Mouse (Mus musculus): ENCODE data around the gene Hsd17b11. TPM values are rescaled to one million over a fixed set of nuclear protein-coding genes. Genes with fewer than 3 reads are reported as not detected.

The Hsd17b11 gene
- total RNA-seq (2021) = 10 to 100 TPM; 29.4 to 31.6 TPM

DNA sequence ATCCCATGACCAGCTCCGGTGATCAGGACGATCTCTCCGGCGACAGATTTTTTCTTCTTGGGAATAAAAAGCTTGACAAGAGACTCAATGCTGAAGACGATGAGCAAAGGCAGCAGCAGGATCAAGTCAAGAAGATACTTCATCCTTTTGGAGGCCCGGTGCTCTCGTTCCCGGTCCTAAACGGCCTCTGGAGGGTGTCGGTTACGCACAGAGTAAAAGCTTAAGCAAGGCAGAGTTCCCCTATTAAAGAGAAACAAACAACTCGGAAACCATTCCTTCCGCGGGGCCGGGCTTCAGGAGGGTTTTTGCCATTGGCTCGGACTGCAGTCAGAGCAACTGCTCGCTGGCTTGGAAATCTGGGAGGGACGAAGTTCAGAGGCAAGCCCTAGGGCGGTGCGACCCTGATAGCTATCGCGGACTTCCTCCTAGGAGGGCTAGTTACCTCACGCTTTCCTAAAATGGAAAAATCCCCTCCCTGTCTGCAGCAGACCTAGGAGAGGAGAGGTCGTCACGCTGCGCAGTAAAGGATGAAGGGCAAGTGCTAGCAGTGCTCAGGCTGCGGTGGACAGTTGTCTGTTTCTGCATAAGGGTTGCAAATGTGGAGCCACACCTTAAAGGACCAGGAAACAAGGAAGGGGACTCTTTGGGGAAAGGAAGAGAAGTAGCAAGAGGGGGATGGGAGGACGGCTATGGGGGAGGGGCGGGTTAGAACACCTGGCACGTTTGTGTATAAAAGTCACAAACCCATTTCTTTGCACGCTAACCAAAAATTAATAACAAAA lies at the start of gene Hsd17b11:
Hsd17b11 (minus strand) TSS at position 323 of the 782 bp plus-strand sequence.
- intact Hi-C loops (cut with DNase I) = loop anchor here (2.0 kb wide), 1 partner anchor 25 kb away; the partner anchor contains the start of gene Nudt9

DNA sequence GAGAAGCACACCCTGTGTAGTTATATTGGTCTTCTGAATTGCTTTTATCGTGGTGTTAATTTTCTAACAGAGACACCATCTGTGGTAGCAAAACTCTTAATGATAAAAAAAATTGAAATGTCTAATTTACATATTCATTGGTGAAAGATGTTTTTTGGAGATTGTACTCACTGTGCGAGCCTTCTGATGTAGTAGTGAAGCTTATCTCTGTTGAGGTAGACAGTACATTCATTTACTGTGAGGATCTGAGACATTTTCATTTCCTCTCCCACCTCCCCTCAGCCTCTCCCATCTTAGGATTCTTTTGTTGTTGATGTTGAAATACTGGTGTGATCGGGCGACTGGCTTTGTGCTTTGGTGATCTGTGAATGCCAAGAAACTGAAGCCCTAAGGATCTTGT lies 49.3 kb upstream of the Hsd17b11 start:
- no peak for DNase-seq
- intact Hi-C loops (cut with DNase I) = no loop called here

More for the DNA sequence above, at the start of gene Hsd17b11:
- peak; percentile 90 to 92 for DNase-seq

DNA sequence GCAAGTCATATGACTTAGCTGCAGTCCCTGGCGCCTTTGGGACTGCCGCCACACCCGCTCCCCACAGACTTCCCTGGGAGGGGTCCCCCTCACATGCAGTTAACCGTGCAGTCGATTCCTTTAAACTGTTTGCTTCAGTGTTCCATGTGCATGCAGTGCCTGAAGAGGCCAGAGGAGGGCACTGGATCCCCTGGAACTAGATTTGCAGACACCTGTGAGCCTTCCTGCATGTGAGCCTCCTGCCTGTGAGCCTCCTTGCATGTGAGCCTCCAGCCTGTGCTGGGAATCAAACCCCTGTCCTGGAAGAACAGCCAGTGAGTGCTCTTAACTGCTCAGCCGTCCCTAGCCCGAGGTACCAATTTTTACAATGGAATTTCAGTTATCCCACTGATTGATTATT lies 47.0 kb upstream of the Hsd17b11 start:
- DNase-seq = peak; percentile 20 to 31
- intact Hi-C loops (cut with DNase I) = no loop called here

DNA sequence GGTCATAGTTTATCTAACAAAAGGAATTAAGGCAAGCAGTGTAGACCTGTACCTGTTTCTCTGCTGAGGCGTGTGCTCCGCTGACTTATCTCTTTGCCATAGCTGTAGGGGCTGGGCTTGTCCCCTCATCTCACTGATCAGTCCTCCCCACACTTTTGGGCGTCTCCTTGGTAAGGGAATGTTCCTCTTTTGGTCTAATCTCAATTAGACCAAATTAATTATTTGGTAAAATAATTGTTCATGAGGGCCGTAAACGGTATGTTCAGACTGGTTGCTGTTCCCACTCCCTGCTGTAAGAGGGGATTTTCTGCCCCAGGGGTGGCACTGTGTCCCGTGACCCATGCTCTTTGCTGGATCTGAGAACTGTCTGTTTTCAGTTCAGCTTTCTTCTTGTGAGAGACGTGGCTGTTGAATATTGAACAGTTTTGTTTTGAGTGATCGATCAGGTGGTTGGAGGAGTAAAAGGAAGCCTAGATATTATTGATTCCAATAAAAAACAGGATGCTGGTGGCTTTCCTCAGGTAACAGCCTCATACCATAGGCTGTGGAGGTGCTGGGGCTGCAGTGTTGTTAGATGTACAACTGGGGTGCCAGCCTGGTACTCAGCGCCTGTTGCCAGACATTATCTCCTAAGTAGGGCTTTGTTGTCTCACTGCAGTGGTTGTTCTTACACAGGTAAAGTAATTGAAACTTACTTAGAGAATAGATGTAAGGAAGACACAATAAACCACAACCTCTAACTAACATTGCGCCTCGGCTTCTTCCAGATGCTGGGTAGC lies 41.2 kb upstream of the Hsd17b11 start:
- intact Hi-C loops (cut with DNase I) = no loop called here
- DNase-seq = no peak

DNA sequence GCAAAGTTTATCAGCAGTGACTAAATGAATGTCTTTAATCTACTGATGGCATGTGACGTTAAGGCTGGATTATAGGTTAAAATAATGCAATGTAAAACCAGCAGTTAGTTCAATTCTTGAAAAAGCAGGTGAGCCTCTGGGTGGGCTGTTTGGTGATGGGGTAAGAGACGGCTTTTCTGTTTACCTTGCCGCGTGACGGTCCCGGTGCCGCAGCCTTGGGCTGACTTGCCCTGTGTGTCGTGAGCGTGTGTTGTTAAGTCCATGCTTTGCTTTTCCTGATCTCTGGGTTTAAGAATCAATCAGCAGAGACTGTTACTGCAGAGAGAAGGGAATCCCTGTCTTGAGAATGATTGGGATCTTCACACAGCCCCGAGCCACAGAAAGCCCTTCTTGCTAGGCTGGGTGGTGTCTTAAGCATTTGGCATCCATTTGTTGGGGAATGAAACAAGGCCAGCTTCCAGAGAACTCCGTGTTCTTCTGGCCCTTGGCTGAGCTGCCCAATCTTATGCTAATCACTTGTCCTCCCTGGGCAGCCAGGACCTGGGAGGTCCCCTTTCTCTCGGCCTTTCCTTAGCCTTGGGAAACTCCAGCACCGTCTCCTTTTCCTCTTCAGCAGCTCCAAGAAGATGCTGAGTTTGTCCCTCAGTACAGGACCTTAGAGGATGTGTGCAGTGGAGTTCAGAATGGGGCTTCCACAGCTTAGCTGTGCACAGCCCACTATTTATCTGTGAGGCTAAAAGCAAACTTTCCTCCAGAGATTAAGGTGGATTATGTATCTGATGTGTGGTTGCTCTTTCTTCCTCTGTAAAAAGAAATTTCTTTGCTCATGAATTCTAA lies 40.4 kb upstream of the Hsd17b11 start:
- no peak for DNase-seq
- intact Hi-C loops (cut with DNase I) = no loop called here

DNA sequence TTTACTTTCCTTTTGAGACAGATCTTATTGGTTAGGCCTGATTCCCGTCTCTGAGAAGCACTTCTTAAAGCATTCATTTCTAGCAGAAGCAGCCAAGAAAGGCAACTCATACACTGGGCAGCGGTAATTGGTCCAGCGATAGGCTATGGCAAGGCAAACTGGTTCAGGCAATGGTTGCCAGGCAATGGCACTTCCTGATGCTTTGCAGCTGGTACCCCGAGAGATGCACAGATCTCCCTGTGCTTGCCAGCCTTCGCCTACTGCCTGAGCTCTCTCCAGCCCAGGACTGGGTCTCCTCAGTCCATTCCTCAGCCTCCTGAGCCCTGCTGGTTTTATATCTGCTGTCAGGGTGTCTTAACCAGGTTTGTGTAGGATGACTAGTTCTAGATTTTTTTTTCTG lies 38.7 kb upstream of the Hsd17b11 start:
- DNase-seq = no peak
- intact Hi-C loops (cut with DNase I) = no loop called here

DNA sequence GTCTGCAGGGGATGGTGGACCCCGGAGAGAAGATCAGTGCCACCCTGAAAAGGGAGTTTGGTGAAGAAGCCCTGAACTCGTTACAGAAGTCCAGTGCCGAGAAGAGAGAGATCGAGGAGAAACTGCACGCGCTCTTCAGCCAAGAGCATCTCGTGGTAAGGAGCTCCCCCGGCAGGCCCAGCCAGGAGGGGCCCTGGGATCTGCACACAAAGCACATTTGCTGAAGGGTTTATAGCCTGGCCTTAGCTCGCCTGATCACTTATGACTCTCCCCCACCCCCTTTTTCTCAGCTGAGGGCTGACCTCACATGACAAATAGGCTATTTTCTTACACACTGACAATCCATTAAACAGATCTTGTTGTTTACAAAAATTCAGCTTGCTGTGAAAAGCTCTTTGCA lies 37.9 kb upstream of the Hsd17b11 start:
- intact Hi-C loops (cut with DNase I) = no loop called here
- no peak for DNase-seq

DNA sequence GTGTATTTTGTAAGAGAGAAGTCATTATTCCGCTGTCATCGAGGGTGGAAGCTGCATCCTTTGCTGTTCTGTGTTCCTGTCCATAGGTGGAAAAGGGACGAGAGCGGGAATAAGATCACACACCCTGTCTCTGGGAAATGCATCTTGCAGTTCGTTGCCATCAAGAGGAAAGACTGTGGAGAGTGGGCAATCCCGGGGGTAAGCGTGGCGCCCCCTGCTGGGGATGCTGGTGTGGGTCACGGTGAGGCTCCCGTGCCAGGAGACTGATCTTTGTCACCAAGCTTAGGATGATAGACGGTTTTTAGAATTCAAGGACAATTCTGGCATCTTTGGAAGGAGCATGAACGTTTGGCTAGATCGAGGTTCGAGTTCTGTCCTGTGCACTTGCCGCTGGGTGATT lies 36.3 kb upstream of the Hsd17b11 start:
- intact Hi-C loops (cut with DNase I) = no loop called here

DNA sequence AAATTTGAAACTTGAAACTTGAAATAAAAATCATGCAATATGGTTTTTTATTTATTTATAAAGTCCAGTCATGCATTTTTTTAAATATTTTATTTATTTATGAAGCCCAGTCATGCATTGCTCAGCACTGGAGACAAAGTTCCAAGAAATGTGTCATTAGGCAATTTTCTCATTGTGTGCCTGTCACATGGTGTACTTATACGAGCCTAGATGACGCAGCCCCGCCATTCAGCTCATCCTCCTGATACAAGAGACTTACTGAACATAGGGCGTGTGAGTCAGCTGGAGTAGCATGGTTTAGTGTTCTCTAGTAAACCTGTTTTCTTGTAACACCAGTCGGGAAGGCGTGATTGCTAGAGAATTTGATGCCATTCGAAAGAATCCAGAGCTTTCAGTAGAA lies 34.6 kb upstream of the Hsd17b11 start:
- DNase-seq = no peak
- intact Hi-C loops (cut with DNase I) = no loop called here

More for the DNA sequence above, 36.3 kb upstream of the Hsd17b11 start:
- DNase-seq = peak; percentile 28 to 61

DNA sequence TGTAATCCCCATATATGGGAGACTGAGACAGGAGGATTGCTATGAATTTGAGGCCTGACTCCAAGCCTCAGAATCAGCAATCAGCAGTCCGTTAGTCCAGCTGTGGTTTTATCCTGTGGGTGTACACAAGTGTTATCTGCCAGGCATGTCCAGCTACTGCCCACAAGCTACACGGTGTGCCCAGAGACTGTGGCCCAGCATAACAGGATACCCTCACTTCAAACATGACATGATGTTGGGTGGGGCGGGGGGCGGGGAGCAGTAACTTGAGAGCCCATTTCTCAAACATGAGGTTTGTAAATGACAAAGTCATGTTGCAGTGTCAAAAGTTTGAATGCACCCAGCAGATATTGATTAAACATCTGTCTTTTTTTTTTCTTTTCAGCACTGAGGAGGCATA lies 34.1 kb upstream of the Hsd17b11 start:
- no peak for DNase-seq
- intact Hi-C loops (cut with DNase I) = no loop called here

DNA sequence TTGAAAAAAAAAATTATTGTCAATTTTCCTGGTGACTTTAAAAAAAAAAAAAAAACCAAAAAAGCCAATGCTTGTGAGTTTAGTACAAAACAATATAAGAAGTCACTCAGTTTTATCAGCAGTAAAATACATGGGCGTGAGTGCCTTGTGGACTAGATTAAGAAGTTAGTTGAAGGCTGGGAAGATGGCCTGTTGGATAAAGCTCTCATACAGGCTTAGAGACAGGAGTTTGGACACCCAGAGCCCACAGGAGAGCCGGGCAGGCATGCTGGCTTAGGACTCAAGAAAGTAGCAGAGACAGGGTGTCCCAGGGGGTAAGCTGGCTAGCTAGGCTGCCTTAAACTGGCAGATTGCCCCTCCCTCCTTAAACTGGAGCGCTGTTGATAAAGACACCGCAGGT lies 33.2 kb upstream of the Hsd17b11 start:
- intact Hi-C loops (cut with DNase I) = no loop called here
- DNase-seq = no peak

DNA sequence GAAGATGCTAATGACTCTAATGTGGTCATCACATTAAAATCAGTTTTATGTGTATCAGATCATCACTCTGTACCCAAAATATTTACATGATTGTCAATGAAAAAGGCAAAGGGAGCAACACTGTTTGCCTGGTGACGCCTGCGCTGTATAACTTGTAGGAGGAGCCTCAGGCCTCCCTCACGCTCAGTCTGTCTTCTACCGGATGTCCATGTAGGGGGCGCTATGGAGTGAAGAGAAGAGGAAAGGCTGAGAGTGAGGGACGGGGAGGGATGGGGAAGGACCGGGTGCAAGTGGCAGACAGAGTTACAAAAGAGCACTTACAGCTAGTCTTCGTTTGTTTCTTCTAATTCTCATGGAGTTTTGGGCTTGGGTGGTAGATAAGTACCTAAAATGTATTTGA lies 31.2 kb upstream of the Hsd17b11 start:
- DNase-seq = peak in 1 of 2 experiments; percentile 34
- intact Hi-C loops (cut with DNase I) = no loop called here

DNA sequence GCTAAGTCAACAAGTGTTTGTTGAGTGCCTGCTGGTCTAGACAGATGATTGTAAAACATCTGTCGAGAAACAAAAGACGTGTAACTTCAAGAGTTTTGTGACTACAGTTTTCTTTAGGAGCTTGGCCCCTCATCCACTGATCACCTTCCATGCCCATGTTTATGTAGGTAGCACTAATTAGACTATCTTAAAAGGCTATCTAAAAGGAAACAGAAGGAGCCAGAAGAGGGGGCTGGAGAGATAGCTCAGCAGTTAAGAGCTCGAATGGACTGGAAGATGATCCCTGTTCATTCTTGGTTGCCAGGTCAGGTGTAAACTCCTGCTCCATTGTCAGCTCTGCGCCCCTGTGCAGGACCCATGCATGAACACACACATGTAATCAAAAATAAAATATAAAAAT lies 26.4 kb upstream of the Hsd17b11 start:
- intact Hi-C loops (cut with DNase I) = no loop called here
- no peak for DNase-seq

DNA sequence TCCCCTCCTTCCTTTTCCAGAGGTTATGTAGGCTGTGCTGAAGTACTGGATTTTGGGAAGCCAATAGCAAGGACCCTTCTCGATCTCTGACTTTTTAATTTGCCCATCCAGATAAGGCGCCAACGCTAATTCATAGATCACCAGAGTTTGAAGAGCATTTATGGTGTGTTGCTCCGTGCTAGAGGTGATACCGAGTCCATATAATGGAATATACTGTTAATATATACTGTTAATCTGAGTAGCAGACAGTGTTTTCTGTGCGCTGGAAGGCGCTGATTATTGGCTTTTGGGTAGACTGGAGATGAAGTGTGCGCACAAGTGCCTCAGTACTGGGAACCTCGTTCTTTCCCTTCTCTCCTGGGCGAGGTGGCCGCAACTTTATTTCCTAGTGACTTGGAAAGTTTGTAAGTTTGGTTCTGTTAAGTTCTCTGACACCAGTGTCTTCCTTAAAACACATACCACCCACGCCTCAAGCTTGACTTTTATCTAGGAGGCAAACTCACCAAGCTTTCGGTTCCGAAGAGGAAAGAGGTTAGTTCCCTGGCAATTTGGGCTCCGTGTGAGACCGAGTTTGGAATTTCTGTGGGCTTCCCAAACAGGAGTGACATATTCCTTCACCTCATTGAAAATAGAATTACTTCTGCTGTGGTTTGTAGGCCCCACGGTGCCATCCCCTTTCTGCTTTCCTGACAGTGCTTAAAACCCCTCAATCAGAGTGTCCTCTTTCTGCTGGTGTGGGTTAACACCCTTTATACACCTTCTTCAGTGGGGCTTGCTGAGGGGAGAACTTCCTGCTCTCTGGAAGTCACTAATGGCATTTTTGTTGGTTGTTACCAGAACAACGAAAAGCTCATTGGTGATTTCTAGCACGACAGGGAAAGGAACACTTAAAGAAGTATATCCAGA lies 25.7 kb upstream of the Hsd17b11 start:
- intact Hi-C loops (cut with DNase I) = loop anchor here (2.0 kb wide), 1 partner anchor 27 kb away; the partner anchor contains the start of gene Hsd17b11
- peak; percentile 46 to 49 for DNase-seq

DNA sequence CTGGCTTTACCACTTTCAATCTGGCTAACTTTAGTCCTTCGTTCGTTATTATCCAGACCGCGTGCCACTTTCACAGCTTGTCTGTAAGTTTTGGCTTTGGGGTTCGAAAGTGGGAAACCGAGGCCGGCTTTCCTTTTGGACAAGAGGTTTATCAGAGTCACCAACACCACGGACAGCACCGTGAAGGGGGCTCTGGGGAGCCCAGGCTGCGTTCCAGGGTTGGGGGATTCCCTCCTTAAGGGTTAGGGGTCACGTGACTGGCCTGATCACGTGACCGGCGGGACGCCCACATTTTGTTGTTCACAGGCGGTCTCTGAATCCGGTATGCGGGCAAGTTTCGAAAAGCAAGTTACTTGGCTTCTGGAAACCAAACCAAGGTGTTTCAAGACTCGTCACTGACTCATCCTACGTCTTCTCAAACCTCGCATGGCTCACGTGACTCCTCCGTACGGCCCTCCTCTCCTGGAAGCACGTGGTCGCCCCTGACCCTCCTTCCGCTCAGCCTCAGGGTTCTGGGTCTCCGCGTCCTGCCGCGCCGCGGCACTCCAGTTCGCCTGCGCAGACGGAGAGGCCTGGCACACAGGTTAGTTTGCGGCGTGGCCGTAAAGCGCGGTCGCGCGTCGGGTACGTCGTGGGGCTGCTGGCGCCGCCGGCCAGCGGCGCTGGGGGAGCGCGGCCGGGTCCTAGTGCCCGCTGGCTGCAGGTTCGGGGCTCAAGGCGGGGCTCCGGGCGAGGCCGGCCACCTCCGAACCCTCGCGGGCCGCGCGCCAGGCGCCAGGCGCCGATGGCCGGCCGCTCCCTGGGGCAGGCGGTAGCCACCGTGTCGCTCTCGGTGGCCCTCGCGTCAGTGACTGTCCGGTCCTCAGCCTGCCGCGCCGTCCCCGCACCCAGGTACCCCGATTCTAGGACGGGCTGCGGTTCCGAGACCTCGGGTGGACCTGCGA lies 24.8 kb upstream of the Hsd17b11 start, which contains the start of gene Nudt9:
Nudt9 (plus strand) TSS at position 51 of the 944 bp plus-strand sequence.
- peak; percentile 99 for DNase-seq
- intact Hi-C loops (cut with DNase I) = loop anchor here (2.0 kb wide), 1 partner anchor 26 kb away; the partner anchor contains the start of gene Hsd17b11

DNA sequence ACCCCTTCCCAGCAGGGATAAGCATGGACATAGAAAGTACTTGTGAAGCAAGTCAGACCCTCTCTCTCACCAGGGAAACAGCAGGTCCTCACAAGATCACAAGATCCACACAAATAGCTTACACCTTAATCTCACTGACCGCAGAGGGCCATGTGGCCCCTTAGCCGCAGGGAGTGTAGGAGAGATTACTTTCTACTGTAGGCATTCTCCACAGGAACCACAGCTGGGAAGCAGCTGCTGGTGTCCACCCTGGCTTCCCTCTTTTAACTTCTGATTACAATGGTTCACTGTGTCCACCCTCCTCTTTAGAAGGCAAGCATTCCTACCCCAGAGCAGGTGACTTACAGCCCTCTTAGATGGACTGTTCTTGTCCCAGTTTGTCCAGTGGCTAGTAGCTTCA lies 22.0 kb upstream of the Hsd17b11 start:
- DNase-seq = no peak
- intact Hi-C loops (cut with DNase I) = no loop called here

DNA sequence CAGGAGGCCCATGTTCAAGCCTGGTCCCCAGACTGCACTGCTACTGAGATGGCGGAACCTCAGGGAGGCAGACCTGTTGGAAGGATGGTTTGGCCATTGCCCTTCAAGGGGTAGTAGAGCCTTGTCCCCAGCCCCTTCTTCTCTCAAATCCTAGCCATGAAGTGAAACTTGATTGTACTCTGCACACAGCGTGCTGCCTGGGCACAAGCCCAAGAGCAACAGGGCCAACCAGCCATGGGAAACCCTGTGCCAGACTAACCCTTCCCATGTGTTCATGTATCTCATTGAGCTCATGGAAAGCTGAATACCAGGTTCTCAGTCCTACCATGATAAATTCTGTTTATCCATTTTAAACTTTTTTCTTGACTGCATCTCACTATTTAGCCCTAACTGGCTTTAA lies 21.2 kb upstream of the Hsd17b11 start:
- DNase-seq = peak; percentile 35 to 39
- intact Hi-C loops (cut with DNase I) = no loop called here

DNA sequence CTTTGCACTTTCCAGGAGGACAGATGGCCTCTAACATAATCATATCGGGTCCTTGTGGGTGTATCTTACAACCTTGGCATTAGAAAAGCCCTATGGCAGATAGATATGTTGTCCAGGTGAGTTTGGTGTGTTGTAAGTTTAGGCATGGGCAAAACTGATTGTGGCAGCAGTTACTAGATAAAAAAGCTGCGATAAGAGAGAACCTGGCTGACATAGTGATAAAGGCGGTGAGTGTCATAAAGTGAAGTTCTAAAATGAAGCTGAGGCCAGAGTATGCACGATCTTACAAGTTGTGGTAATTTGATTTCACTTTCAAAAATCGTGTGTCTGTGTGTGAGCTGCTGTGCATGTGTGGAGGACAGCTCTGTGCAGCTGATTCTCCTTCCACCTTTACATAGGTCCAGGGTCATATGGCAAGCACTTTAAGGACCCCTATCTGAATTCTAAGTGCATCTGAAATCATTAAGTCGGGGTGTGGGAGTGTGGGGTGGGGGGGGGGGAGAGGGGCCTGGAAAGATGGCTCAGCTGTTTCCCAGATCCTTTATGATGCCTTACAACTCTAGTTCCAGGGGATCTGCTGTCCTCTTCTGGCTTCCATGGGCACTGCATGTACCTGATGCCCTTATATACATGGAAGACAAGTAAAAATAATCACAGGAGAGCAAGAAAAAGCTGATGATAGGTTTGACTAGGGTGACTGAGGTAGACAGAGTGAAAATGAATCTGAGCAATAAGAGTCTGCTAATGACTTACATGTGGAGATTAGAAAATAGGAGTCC lies 17.6 kb upstream of the Hsd17b11 start:
- intact Hi-C loops (cut with DNase I) = loop anchor here (1.0 kb wide), 1 partner anchor 40 kb away; no protein-coding TSS in a partner anchor
- peak; percentile 64 to 68 for DNase-seq

All from heart, postnatal 10 days (tissue).